Comparison of ENCODE assay signal across 8 mouse cellular contexts in genomic region chr11:98767713-98768112, GRCm38 (mm10). TPM values are rescaled to one million over a fixed set of nuclear protein-coding genes. Genes with fewer than 3 reads are reported as not detected.
DNase-seq lines count a peak whose midpoint lies in the region; ATAC-seq and TF ChIP-seq lines count a peak whose summit lies in the region.

No protein-coding gene starts in this region.

- no peak for TF ChIP-seq POLR2A in olfactory bulb, adult 2 months (IDR thresholded peaks at IDR 0.05; ENCODE audit: insufficient read depth, low read depth, low read length)

- DNase-seq in lung, postnatal 4 days = no peak
- no peak for DNase-seq in limb, embryonic 10.5 days (ENCODE audit: low spot score)
- no peak for DNase-seq in frontal cortex, adult 2 months (ENCODE audit: extremely low spot score in 1 of 2, low spot score in 1 of 2)
- no peak for DNase-seq in testis, postnatal 10 days (ENCODE audit: low spot score)
- no peak for DNase-seq in T-cell, adult 2 months (ENCODE audit: low spot score)

- peaks cover 14% of the 10 kb centered on the region; the same call in 1 of the 2 replicates for H3K36me3 ChIP-seq in lung, embryonic 16.5 days (ENCODE audit: control insufficient read depth, insufficient read depth, low read length)
- peaks cover 25% of the 10 kb centered on the region for H3K36me3 ChIP-seq in forebrain, embryonic 16.5 days (ENCODE audit: control insufficient read depth, insufficient read depth)
- H3K36me3 ChIP-seq in limb, embryonic 10.5 days = peaks cover 58% of the 10 kb centered on the region

- H3K4me2 ChIP-seq in lung, embryonic 16.5 days (ENCODE audit: low read depth, low read length) = peak overlapping the region; percentile 35
- peak overlapping the region; percentile 40 for H3K4me2 ChIP-seq in forebrain, embryonic 16.5 days (ENCODE audit: low read length)

- WGBS in lung, embryonic 16.5 days = 17% methylated on average over 4 of the region's 4 CpGs
- WGBS in forebrain, embryonic 16.5 days = 19% methylated on average over 4 of the region's 4 CpGs
- WGBS in limb, embryonic 10.5 days = 23% methylated on average over 4 of the region's 4 CpGs
- WGBS in olfactory bulb, adult 2 months = 8% methylated on average over 4 of the region's 4 CpGs

- peak overlapping the region; percentile 60 for H3K27ac ChIP-seq in lung, embryonic 16.5 days (ENCODE audit: low read length)
- H3K27ac ChIP-seq in forebrain, embryonic 16.5 days (ENCODE audit: low read length) = peak overlapping the region; percentile 81
- H3K27ac ChIP-seq in limb, embryonic 10.5 days = no peak overlapping the region
- H3K27ac ChIP-seq in olfactory bulb, adult 2 months (ENCODE audit: insufficient read depth, low read depth, low read length) = peak overlapping the region; percentile 76; the same call in 1 of the 2 replicates

- no peaks in the 10 kb centered on the region for H3K9me3 ChIP-seq in lung, embryonic 16.5 days (ENCODE audit: control insufficient read depth, low read length)
- H3K9me3 ChIP-seq in forebrain, embryonic 16.5 days (ENCODE audit: control insufficient read depth, low read length) = no peaks in the 10 kb centered on the region
- no peaks in the 10 kb centered on the region for H3K9me3 ChIP-seq in limb, embryonic 10.5 days (replicated peaks)

- no peaks in the 10 kb centered on the region for H3K27me3 ChIP-seq in lung, embryonic 16.5 days (ENCODE audit: control insufficient read depth, insufficient read depth, low read depth, low read length)
- H3K27me3 ChIP-seq in forebrain, embryonic 16.5 days (replicated peaks; ENCODE audit: control insufficient read depth, insufficient read depth, low read length) = no peaks in the 10 kb centered on the region
- no peaks in the 10 kb centered on the region for H3K27me3 ChIP-seq in limb, embryonic 10.5 days (ENCODE audit: low read depth, poor library complexity, severe bottlenecking)

- H3K9ac ChIP-seq in lung, embryonic 16.5 days (ENCODE audit: low read length) = peak overlapping the region; percentile 50; the same call in 1 of the 2 replicates
- H3K9ac ChIP-seq in forebrain, embryonic 16.5 days (replicated peaks; ENCODE audit: low read depth, low read length) = peak overlapping the region; percentile 45; the same call in 1 of the 2 replicates

- H3K4me1 ChIP-seq in lung, embryonic 16.5 days (replicated peaks; ENCODE audit: control insufficient read depth, insufficient read depth, low read length) = peaks cover 63% of the 10 kb centered on the region
- peaks cover 61% of the 10 kb centered on the region for H3K4me1 ChIP-seq in forebrain, embryonic 16.5 days (replicated peaks; ENCODE audit: control insufficient read depth, insufficient read depth, low read length)
- H3K4me1 ChIP-seq in limb, embryonic 10.5 days = peaks cover 52% of the 10 kb centered on the region
- H3K4me1 ChIP-seq in olfactory bulb, adult 2 months (ENCODE audit: control insufficient read depth, insufficient read depth, low read length) = peaks cover 73% of the 10 kb centered on the region

- no peak for TF ChIP-seq CTCF in olfactory bulb, adult 2 months (IDR thresholded peaks at IDR 0.05; ENCODE audit: insufficient read depth, low read depth, low read length)

- no peak overlapping the region; the same call in 1 of the 2 replicates for H3K4me3 ChIP-seq in lung, embryonic 16.5 days (ENCODE audit: low read length)
- peak overlapping the region; percentile 17; the same call in 1 of the 2 replicates for H3K4me3 ChIP-seq in forebrain, embryonic 16.5 days (replicated peaks; ENCODE audit: low read length)
- H3K4me3 ChIP-seq in limb, embryonic 10.5 days = peak overlapping the region; percentile 38
- no peak overlapping the region for H3K4me3 ChIP-seq in olfactory bulb, adult 2 months (ENCODE audit: insufficient read depth, low read depth, low read length)

- no peak for ATAC-seq in lung, embryonic 16.5 days (ENCODE audit: low read depth)
- ATAC-seq in forebrain, embryonic 16.5 days = peak; percentile 23

RNA-seq across cellular contexts. Expression of gene Nr1d1, which starts 7.4 kb away (rescaled TPM):
- polyA plus RNA-seq in lung, embryonic 16.5 days (2015; fragmentation: Nextera tagmentation; extraction: Ambion mirVana) = 1.4 and 1.6 TPM in 2 replicates
- 3.8 and 4.0 TPM in 2 replicates for polyA plus RNA-seq in forebrain, embryonic 16.5 days (2015; fragmentation: Nextera tagmentation; extraction: Ambion mirVana)
- 1.2 and 1.5 TPM in 2 replicates for polyA plus RNA-seq in limb, embryonic 10.5 days (2016; fragmentation: Nextera tagmentation; extraction: Ambion mirVana)
- polyA plus RNA-seq in olfactory bulb, adult 2 months (2012; ENCODE audit: insufficient read depth, insufficient read length, low replicate concordance, missing spikeins) = not detected in 2 replicates
- 124 and 126 TPM in 2 replicates for polyA plus RNA-seq in frontal cortex, adult 2 months (2012; rRNA removed)

RNA-seq across cellular contexts. Expression of gene Thra, which starts 27.3 kb away (rescaled TPM):
- 36.3 and 36.4 TPM in 2 replicates for polyA plus RNA-seq in lung, embryonic 16.5 days (2015; fragmentation: Nextera tagmentation; extraction: Ambion mirVana)
- polyA plus RNA-seq in forebrain, embryonic 16.5 days (2015; fragmentation: Nextera tagmentation; extraction: Ambion mirVana) = 177 and 182 TPM in 2 replicates
- 6.3 and 11.6 TPM in 2 replicates for polyA plus RNA-seq in limb, embryonic 10.5 days (2016; fragmentation: Nextera tagmentation; extraction: Ambion mirVana)
- polyA plus RNA-seq in olfactory bulb, adult 2 months (2012; ENCODE audit: insufficient read depth, insufficient read length, low replicate concordance, missing spikeins) = 251 and 495 TPM in 2 replicates
- polyA plus RNA-seq in frontal cortex, adult 2 months (2012; rRNA removed) = 770 and 851 TPM in 2 replicates

RNA-seq across cellular contexts. Expression of gene Msl1, which starts 27.6 kb away (rescaled TPM):
- polyA plus RNA-seq in lung, embryonic 16.5 days (2015; fragmentation: Nextera tagmentation; extraction: Ambion mirVana) = 19.4 and 20.3 TPM in 2 replicates
- polyA plus RNA-seq in forebrain, embryonic 16.5 days (2015; fragmentation: Nextera tagmentation; extraction: Ambion mirVana) = 27.7 and 32.0 TPM in 2 replicates
- polyA plus RNA-seq in limb, embryonic 10.5 days (2016; fragmentation: Nextera tagmentation; extraction: Ambion mirVana) = 22.8 and 25.0 TPM in 2 replicates
- 206 and 252 TPM in 2 replicates for polyA plus RNA-seq in olfactory bulb, adult 2 months (2012; ENCODE audit: insufficient read depth, insufficient read length, low replicate concordance, missing spikeins)
- 112 and 123 TPM in 2 replicates for polyA plus RNA-seq in frontal cortex, adult 2 months (2012; rRNA removed)

RNA-seq across cellular contexts. Expression of gene Casc3, which starts 37.0 kb away (rescaled TPM):
- 33.2 and 36.6 TPM in 2 replicates for polyA plus RNA-seq in lung, embryonic 16.5 days (2015; fragmentation: Nextera tagmentation; extraction: Ambion mirVana)
- polyA plus RNA-seq in forebrain, embryonic 16.5 days (2015; fragmentation: Nextera tagmentation; extraction: Ambion mirVana) = 52.5 and 54.6 TPM in 2 replicates
- polyA plus RNA-seq in limb, embryonic 10.5 days (2016; fragmentation: Nextera tagmentation; extraction: Ambion mirVana) = 46.7 and 51.9 TPM in 2 replicates
- polyA plus RNA-seq in olfactory bulb, adult 2 months (2012; ENCODE audit: insufficient read depth, insufficient read length, low replicate concordance, missing spikeins) = not detected in 2 replicates
- polyA plus RNA-seq in frontal cortex, adult 2 months (2012; rRNA removed) = 47.8 TPM in 2 replicates

RNA-seq across cellular contexts. Expression of gene Med24, which starts 38.5 kb away (rescaled TPM):
- 56.6 and 57.8 TPM in 2 replicates for polyA plus RNA-seq in lung, embryonic 16.5 days (2015; fragmentation: Nextera tagmentation; extraction: Ambion mirVana)
- polyA plus RNA-seq in forebrain, embryonic 16.5 days (2015; fragmentation: Nextera tagmentation; extraction: Ambion mirVana) = 88.8 and 93.7 TPM in 2 replicates
- polyA plus RNA-seq in limb, embryonic 10.5 days (2016; fragmentation: Nextera tagmentation; extraction: Ambion mirVana) = 77.3 and 82.6 TPM in 2 replicates
- not detected in 2 replicates for polyA plus RNA-seq in olfactory bulb, adult 2 months (2012; ENCODE audit: insufficient read depth, insufficient read length, low replicate concordance, missing spikeins)
- 137 and 157 TPM in 2 replicates for polyA plus RNA-seq in frontal cortex, adult 2 months (2012; rRNA removed)

Comparison
In these comparisons a context has a peak if more than half of its experiments do, and no peak if none do; other contexts are left out.
1. H3K4me3 ChIP-seq: peak in forebrain, embryonic 16.5 days (single experiment) and limb, embryonic 10.5 days (single experiment); none in lung, embryonic 16.5 days (single experiment) and olfactory bulb, adult 2 months (single experiment).
2. RNA of gene Nr1d1, which starts 7.4 kb away (polyA plus RNA-seq): 124 to 126 TPM in frontal cortex, adult 2 months; 3.8 to 4.0 TPM in forebrain, embryonic 16.5 days, 1.2 to 1.5 TPM in limb, embryonic 10.5 days, 1.4 to 1.6 TPM in lung, embryonic 16.5 days and not detected in olfactory bulb, adult 2 months; every median in the first group is over 10 times any median in the second.